Mouse (Mus musculus) thymus, postnatal 10 days (tissue): Measurements from ENCODE around the gene Ahrr.

Experiments used
- DNase-seq, 2 experiments: peaks; one replicate each; pipeline ENCODE4 v3.0.0; 2021; ENCODE audit warnings: low spot score in 2 of 2

Gene Ahrr

GRCm38 (mm10) chr13:74245214-74245898 is 46.8 kb downstream of the Ahrr start:
- no peak for DNase-seq

DNA sequence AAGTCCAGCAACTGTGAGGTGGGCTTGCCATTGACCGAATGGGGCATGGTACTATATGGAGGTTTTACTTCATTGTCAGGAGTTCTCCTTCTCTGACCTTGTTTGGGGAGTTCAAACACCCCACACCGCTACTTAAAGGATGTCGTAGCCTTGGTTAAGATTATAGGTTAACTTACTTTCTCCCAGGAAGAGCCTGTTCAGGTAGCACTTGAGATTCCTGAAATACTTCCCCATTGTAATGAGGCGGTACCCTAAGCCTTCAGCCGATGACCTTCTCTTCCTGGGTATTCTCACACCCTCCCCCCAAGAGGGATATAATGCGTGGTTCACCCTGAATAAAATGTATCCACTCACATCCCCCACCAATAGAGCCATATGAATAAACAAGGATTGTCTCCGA is 54.6 kb downstream of the Ahrr start:
- no peak for DNase-seq

DNA sequence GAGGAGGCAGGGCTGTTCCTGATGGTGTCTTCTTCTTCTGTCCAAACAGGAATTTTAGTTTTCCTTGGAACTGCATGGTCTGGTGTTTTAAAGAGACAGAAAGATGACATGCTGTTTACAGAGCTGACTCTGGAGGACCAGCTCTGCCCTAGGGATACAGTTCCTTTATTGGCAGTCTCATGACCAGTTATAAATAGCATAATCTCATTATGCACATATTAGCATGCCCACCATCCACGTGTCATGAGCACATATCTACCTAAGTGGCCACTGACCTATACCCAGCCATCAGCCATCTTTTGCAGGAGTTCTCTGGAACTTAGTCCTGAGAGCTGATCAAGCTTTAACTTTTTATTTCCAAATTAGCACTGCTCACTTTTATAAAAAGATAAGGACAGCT is 71.5 kb downstream of the Ahrr start:
- no peak for DNase-seq

GRCm38 (mm10) chr13:74218441-74218840 is 73.7 kb downstream of the Ahrr start:
- DNase-seq: no peak

GRCm38 (mm10) chr13:74208986-74209345 is 83.2 kb downstream of the Ahrr start:
- DNase-seq: peak; percentile 5 to 18

- peak; percentile 80 to 85 for DNase-seq
These were observed 83.7 kb downstream of the Ahrr start, which contains the start of gene Exoc3 for GRCm38 (mm10) chr13:74208317-74208985. Gene Exoc3 (minus strand): TSS chr13:74208732.

GRCm38 (mm10) chr13:74196451-74196850 is 95.7 kb downstream of the Ahrr start:
- no peak for DNase-seq

- no peak for DNase-seq
These were observed 99.5 kb downstream of the Ahrr start for GRCm38 (mm10) chr13:74192613-74193012.

DNA sequence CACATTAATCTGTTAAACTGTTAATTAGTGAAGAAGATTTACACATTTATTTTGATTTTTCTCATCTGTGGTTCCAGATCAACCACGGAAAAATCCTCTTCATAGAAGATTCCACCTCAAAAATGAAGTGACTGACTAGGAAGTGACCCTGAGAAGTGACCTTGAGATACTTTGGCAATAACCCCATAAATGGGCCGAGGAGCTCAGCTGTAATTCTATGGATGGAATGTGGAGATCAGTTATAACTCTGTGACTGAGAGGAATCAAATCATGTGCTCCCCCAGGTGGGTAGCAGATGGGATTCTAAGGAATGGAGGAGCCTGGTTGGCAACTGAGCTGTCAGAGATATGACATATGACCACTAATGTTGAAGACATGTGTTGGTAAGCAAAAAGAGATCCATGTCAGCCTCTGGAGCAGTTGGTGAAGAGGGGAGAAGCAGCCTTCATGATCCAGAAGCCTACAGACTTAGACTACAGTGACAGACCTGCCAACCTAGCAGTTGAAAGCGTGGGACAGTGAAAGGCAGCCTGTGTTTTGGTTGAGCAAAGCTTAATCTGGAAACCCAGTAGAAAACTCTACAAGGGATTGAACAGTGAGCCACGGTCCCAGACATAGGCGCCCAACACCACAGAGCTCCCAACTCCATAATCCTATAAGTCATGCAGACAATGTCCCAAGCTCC is 109.0 kb downstream of the Ahrr start:
- no peak for DNase-seq

- DNase-seq: no peak
These were observed 120.1 kb downstream of the Ahrr start for GRCm38 (mm10) chr13:74172036-74172435.

DNA sequence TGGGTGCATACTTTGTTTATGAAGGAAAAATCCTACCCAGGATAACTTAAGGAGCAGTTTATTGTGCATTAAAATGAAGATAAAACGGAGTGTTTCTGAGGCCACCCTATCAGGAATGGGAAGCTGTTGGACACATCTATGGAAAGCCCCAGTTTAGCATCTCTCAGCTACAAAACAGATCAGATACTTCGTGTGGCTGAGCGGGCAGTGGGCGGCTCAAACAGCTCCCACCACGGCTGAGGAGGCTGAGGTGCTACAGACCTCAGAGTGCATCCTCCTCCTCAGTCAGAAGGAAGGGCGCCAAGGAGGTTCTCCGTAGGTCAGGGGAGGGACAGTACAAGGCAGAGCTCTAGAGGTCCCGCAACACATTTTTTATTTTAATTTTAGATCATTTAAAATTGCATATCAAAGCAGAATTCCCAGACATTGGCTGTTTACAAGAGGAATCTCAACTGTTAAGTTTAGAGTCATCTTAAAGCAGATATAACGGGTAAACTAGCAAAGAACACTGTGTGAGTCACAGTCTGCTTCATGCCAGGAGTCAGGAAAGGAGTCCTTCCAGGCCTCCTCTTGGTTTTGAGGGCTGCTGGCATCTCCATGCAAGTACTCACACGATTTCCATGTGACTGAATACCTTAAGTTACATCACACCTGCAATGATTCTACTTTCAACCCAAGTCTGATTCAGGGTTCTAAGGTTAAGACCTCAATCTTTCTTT is 122.5 kb downstream of the Ahrr start:
- no peak for DNase-seq

DNA sequence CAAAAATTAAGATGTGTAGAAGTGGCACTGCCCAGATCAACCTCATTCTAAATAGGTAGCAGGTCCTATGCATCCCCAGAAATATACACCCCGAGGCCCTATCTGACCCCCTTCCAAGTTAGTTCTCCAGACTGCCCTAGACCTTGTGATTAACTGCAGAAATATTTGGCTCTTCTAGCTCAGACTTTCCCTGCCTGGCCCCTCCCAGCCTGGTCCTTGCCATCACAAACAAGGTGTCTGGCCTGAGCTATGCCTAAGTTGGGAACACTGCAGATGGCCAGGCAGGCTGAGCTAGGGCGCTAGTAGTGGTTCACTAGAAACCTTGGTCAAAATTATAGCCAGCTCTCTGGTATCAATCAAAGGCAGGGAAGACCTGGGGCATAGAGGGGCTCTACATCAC is 124.6 kb downstream of the Ahrr start:
- no peak for DNase-seq

- DNase-seq: no peak
These were observed 125.1 kb downstream of the Ahrr start for GRCm38 (mm10) chr13:74167057-74167413.

- DNase-seq: peak; percentile 43 to 56
These were observed 125.6 kb downstream of the Ahrr start for GRCm38 (mm10) chr13:74166348-74167056.
